Mouse (Mus musculus) ES-E14 (cell line): ENCODE results near the gene Sept9.

Experiments
- CHD2 ChIP-seq: IDR thresholded peaks from 2 replicates; pipeline ENCODE4 v1.6.1; 2014; ENCODE audit warnings: mild to moderate bottlenecking, low read depth, low read length, inconsistent platforms
- HCFC1 ChIP-seq: IDR thresholded peaks from 2 replicates; pipeline ENCODE4 v1.6.1; 2012; ENCODE audit warnings: low read length, inconsistent platforms, borderline replicate concordance; ENCODE audit not compliant: insufficient read depth
- MAFK ChIP-seq: IDR thresholded peaks from 2 replicates; pipeline ENCODE4 v1.6.1; 2014; ENCODE audit warnings: mild to moderate bottlenecking, low read depth, low read length, inconsistent platforms; ENCODE audit not compliant: insufficient read depth
- ZC3H11A ChIP-seq: IDR thresholded peaks from 2 replicates; pipeline ENCODE4 v1.6.1; 2012; ENCODE audit warnings: low read depth, mild to moderate bottlenecking, inconsistent platforms, low read length, borderline replicate concordance
- ZNF384 ChIP-seq: IDR thresholded peaks from 2 replicates; pipeline ENCODE4 v1.6.1; 2012; ENCODE audit warnings: low read depth, low read length, inconsistent platforms

DNA sequence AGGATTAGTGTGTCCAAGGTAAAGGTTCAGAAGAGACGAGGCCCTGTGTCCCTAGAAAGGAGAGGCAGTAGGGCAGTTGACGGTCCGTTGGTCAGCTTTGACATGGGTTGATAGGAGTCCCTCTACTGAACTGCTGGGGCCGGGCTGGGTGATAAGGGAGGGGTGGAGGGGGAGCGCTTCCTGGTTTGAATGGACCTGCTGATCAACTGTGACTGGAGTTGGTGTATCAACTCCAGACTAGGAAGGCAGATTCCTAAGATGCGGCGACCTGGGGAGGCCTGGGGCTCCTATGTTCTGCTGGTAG is 131.4 kb downstream of the Sept9 start:
- no peak for TF ChIP-seq ZNF384
- TF ChIP-seq ZC3H11A, result no peak
- no peak for TF ChIP-seq CHD2
- TF ChIP-seq MAFK, result no peak
- TF ChIP-seq HCFC1, result no peak
